ENCODE assay signal across 24 mouse cellular contexts in the genomic region with DNA sequence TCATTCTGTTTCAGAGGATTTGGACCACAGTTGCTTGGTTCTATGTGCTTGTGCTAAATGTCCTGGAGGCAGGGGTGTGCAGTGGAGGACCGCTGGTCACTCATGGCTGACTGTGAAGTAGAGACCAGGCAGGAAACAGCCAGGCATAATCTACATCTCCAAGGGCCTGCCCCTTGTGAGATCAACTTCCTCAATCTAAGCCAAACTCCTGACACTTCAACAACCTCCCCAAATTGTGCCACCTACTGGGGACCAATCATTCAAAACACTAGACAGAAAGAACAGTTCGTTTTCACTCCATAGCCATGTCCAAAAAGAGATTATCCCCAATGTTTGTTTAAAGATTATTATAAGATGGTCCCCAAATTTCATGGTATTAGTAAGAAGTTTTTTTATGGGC. TPM values are rescaled to one million over a fixed set of nuclear protein-coding genes. Genes with fewer than 3 reads are reported as not detected.
DNase-seq lines count a peak whose midpoint lies in the region; ATAC-seq and TF ChIP-seq lines count a peak whose summit lies in the region.
"Had no signal": no experiment of that assay in that cellular context is flagged by ENCODE, and none has a peak within 500 bp of the region (broad histone marks: within the 10 kb centered on the region; RNA-seq: fewer than 3 reads in every experiment).

No protein-coding gene starts in this region.

- no peak overlapping the region for H3K4me2 ChIP-seq in midbrain, postnatal 0 days (ENCODE audit: low read depth, low read length, poor library complexity, severe bottlenecking)
- no peak overlapping the region for H3K4me2 ChIP-seq in midbrain, embryonic 16.5 days (ENCODE audit: low read length)
- H3K4me2 ChIP-seq in stomach, postnatal 0 days (replicated peaks; ENCODE audit: low read depth) = no peak overlapping the region
- H3K4me2 ChIP-seq: forebrain, embryonic 12.5 days; heart, embryonic 15.5 days; limb, embryonic 12.5 days; liver, embryonic 13.5 days had no signal

- ATAC-seq in midbrain, postnatal 0 days (ENCODE audit: low FRiP score) = no peak
- no peak for ATAC-seq in midbrain, embryonic 16.5 days
- peak; percentile 88 to 96 for ATAC-seq in hematopoietic stem cell, adult 5-6 weeks (replicated peaks in 1 of 2; ENCODE audit: insufficient read depth in 1 of 2, low FRiP score in 2 of 2, low TSS enrichment in 1 of 2, low read depth in 1 of 2, poor library complexity in 2 of 2, severe bottlenecking in 2 of 2)
- ATAC-seq in stomach, postnatal 0 days (ENCODE audit: low FRiP score, low TSS enrichment) = no peak
- ATAC-seq: activated CD4-positive, CD25-positive, alpha-beta regulatory T cell, adult 4 months; hindbrain, postnatal 0 days had no signal

- no peak for DNase-seq in left cerebral cortex, adult 2 months (ENCODE audit: extremely low spot score in 1 of 2, low spot score in 2 of 2)
- DNase-seq in left cerebral cortex, postnatal 25 days (ENCODE audit: low spot score in 2 of 2) = no peak
- no peak for DNase-seq in midbrain, postnatal 0 days (ENCODE audit: low spot score)
- DNase-seq in stomach, postnatal 0 days (ENCODE audit: low spot score) = no peak
- DNase-seq in urinary bladder, postnatal 25 days (ENCODE audit: low spot score) = no peak
- no peak for DNase-seq in right cerebral cortex, adult 18-20 months
- DNase-seq: adrenal gland, postnatal 25 days; cerebellum, adult 11-12 months; cerebellum, postnatal 14 days; gastrocnemius, postnatal 10 days; kidney, adult 11 months; kidney, postnatal 14 days; liver, embryonic 13.5 days; thymus, adult 18-20 months had no signal

- intact Hi-C loops in left cerebral cortex, adult 2 months (cut with DNase I) = no loop called here
- intact Hi-C loops in left cerebral cortex, postnatal 25 days (cut with DNase I) = no loop called here

- TF ChIP-seq CTCF in left cerebral cortex, adult 2 months (IDR thresholded peaks at IDR 0.05) = peak; percentile 7
- peak; percentile 26; the same call in 1 of the 2 replicates for TF ChIP-seq CTCF in midbrain, postnatal 0 days (IDR thresholded peaks at IDR 0.05)
- TF ChIP-seq CTCF in stomach, postnatal 0 days (IDR thresholded peaks at IDR 0.05; ENCODE audit: low read depth) = peak; percentile 37

- no peaks in the 10 kb centered on the region for H3K9me3 ChIP-seq in midbrain, postnatal 0 days (ENCODE audit: low read length)
- no peaks in the 10 kb centered on the region for H3K9me3 ChIP-seq in midbrain, embryonic 16.5 days (replicated peaks; ENCODE audit: control insufficient read depth, low read length, poor library complexity, severe bottlenecking)
- H3K9me3 ChIP-seq in stomach, postnatal 0 days (ENCODE audit: control insufficient read depth, low read length) = no peaks in the 10 kb centered on the region
- H3K9me3 ChIP-seq: embryonic facial prominence, embryonic 10.5 days; forebrain, embryonic 12.5 days; heart, embryonic 15.5 days; hindbrain, embryonic 10.5 days; limb, embryonic 12.5 days; liver, embryonic 13.5 days had no signal

- no peak overlapping the region for H3K9ac ChIP-seq in midbrain, postnatal 0 days (replicated peaks; ENCODE audit: low read length, poor library complexity, severe bottlenecking)
- H3K9ac ChIP-seq in midbrain, embryonic 16.5 days (ENCODE audit: low read depth, low read length) = no peak overlapping the region
- H3K9ac ChIP-seq in stomach, postnatal 0 days (ENCODE audit: low read length) = no peak overlapping the region
- H3K9ac ChIP-seq: forebrain, embryonic 12.5 days; heart, embryonic 15.5 days; limb, embryonic 12.5 days; liver, embryonic 13.5 days had no signal

- H3K4me3 ChIP-seq in left cerebral cortex, adult 2 months = no peak overlapping the region
- no peak overlapping the region for H3K4me3 ChIP-seq in midbrain, postnatal 0 days (ENCODE audit: low read depth, low read length)
- no peak overlapping the region for H3K4me3 ChIP-seq in midbrain, embryonic 16.5 days (ENCODE audit: low read depth, low read length)
- no peak overlapping the region for H3K4me3 ChIP-seq in stomach, postnatal 0 days (ENCODE audit: low read depth, low read length)
- H3K4me3 ChIP-seq: embryonic facial prominence, embryonic 10.5 days; forebrain, embryonic 12.5 days; heart, embryonic 15.5 days; hindbrain, embryonic 10.5 days; limb, embryonic 12.5 days; liver, embryonic 13.5 days had no signal

- no peak for TF ChIP-seq EP300 in stomach, postnatal 0 days (optimal IDR thresholded peaks at IDR 0.05)

- no peaks in the 10 kb centered on the region for H3K36me3 ChIP-seq in midbrain, postnatal 0 days (ENCODE audit: insufficient read depth, low read length)
- no peaks in the 10 kb centered on the region for H3K36me3 ChIP-seq in midbrain, embryonic 16.5 days (ENCODE audit: control insufficient read depth, insufficient read depth, low read length)
- no peaks in the 10 kb centered on the region for H3K36me3 ChIP-seq in stomach, postnatal 0 days (ENCODE audit: control insufficient read depth, insufficient read depth, low read length)
- H3K36me3 ChIP-seq: embryonic facial prominence, embryonic 10.5 days; forebrain, embryonic 12.5 days; G1E; heart, embryonic 15.5 days; hindbrain, embryonic 10.5 days; limb, embryonic 12.5 days; liver, embryonic 13.5 days had no signal

- no peak overlapping the region for H3K27ac ChIP-seq in left cerebral cortex, adult 2 months
- H3K27ac ChIP-seq in midbrain, postnatal 0 days (ENCODE audit: low read depth, low read length) = no peak overlapping the region
- no peak overlapping the region for H3K27ac ChIP-seq in midbrain, embryonic 16.5 days (ENCODE audit: low read length)
- H3K27ac ChIP-seq in stomach, postnatal 0 days (replicated peaks) = no peak overlapping the region
- H3K27ac ChIP-seq: embryonic facial prominence, embryonic 10.5 days; forebrain, embryonic 12.5 days; heart, embryonic 15.5 days; hindbrain, embryonic 10.5 days; hindbrain, postnatal 0 days; limb, embryonic 12.5 days; liver, embryonic 13.5 days had no signal

- 78% methylated on average over 2 of the region's 2 CpGs for WGBS in midbrain, postnatal 0 days
- 70% methylated on average over 2 of the region's 2 CpGs for WGBS in midbrain, embryonic 16.5 days
- 78% methylated on average over 2 of the region's 2 CpGs for WGBS in stomach, postnatal 0 days

- H3K27me3 ChIP-seq in midbrain, postnatal 0 days (ENCODE audit: insufficient read depth, low read length) = no peaks in the 10 kb centered on the region
- no peaks in the 10 kb centered on the region for H3K27me3 ChIP-seq in midbrain, embryonic 16.5 days (ENCODE audit: control insufficient read depth, insufficient read depth, low read depth, low read length)
- no peaks in the 10 kb centered on the region for H3K27me3 ChIP-seq in stomach, postnatal 0 days (ENCODE audit: control insufficient read depth, insufficient read depth, low read length)
- H3K27me3 ChIP-seq: heart, embryonic 15.5 days; limb, embryonic 12.5 days; liver, embryonic 13.5 days had no signal

- peaks cover 7% of the 10 kb centered on the region; the same call in 1 of the 2 replicates for H3K4me1 ChIP-seq in midbrain, postnatal 0 days (ENCODE audit: insufficient read depth, low read length)
- peaks cover 18% of the 10 kb centered on the region for H3K4me1 ChIP-seq in midbrain, embryonic 16.5 days (ENCODE audit: control insufficient read depth, insufficient read depth, low read length)
- H3K4me1 ChIP-seq in stomach, postnatal 0 days (replicated peaks; ENCODE audit: control insufficient read depth, insufficient read depth) = no peaks in the 10 kb centered on the region
- H3K4me1 ChIP-seq: liver, embryonic 13.5 days had no signal

RNA-seq across cellular contexts. Expression of a gene that starts 46.8 kb away (rescaled TPM):
- 100 to 1,000 TPM; 140 to 143 TPM for total RNA-seq in left cerebral cortex, adult 2 months (2021)
- total RNA-seq in left cerebral cortex, postnatal 25 days (2021) = 100 to 1,000 TPM; 129 to 137 TPM
- total RNA-seq in midbrain, postnatal 0 days (2014; rRNA removed) = 83.4 and 104 TPM in 2 replicates
- polyA plus RNA-seq in midbrain, postnatal 0 days (2015; fragmentation: Nextera tagmentation; extraction: Ambion mirVana) = 50.6 and 57.6 TPM in 2 replicates
- polyA plus RNA-seq in midbrain, embryonic 16.5 days (2015; fragmentation: Nextera tagmentation; extraction: Ambion mirVana) = 71.8 and 77.8 TPM in 2 replicates
- 35.1 and 44.5 TPM in 2 replicates for total RNA-seq in hematopoietic stem cell, adult 5-6 weeks (2017)
- polyA plus RNA-seq in stomach, postnatal 0 days (2015; fragmentation: Nextera tagmentation; extraction: Ambion mirVana) = 23.1 and 23.2 TPM in 2 replicates
- polyA plus RNA-seq: G1E had no signal

Comparison
In these comparisons a context has a peak if more than half of its experiments do, and no peak if none do; other contexts are left out.
1. ATAC-seq: peak in hematopoietic stem cell, adult 5-6 weeks (2 of 2); none in midbrain, postnatal 0 days (single experiment), midbrain, embryonic 16.5 days (single experiment) and stomach, postnatal 0 days (single experiment).
2. Peak in every context shown above with its lines, with median percentiles within 50 percentile points of each other: CTCF ChIP-seq.